Mouse (Mus musculus): ENCODE data around the gene Serac1. TPM values are rescaled to one million over a fixed set of nuclear protein-coding genes. Genes with fewer than 3 reads are reported as not detected.

Serac1 gene
- total RNA-seq (2021), result 1 to 10 TPM; 6.5 to 7.3 TPM
- long read RNA-seq, experiment 1, full-length matches to known transcripts, result 10 of 16 reads
- long read RNA-seq, experiment 1, partial matches to known transcripts, result 0 of 16 reads
- long read RNA-seq, experiment 1, other reads (novel, unspliced or antisense), result 6 of 16 reads
- long read RNA-seq, experiment 2, full-length matches to known transcripts, result 8 of 11 reads
- long read RNA-seq, experiment 2, partial matches to known transcripts, result 0 of 11 reads
- long read RNA-seq, experiment 2, other reads (novel, unspliced or antisense), result 3 of 11 reads

DNA sequence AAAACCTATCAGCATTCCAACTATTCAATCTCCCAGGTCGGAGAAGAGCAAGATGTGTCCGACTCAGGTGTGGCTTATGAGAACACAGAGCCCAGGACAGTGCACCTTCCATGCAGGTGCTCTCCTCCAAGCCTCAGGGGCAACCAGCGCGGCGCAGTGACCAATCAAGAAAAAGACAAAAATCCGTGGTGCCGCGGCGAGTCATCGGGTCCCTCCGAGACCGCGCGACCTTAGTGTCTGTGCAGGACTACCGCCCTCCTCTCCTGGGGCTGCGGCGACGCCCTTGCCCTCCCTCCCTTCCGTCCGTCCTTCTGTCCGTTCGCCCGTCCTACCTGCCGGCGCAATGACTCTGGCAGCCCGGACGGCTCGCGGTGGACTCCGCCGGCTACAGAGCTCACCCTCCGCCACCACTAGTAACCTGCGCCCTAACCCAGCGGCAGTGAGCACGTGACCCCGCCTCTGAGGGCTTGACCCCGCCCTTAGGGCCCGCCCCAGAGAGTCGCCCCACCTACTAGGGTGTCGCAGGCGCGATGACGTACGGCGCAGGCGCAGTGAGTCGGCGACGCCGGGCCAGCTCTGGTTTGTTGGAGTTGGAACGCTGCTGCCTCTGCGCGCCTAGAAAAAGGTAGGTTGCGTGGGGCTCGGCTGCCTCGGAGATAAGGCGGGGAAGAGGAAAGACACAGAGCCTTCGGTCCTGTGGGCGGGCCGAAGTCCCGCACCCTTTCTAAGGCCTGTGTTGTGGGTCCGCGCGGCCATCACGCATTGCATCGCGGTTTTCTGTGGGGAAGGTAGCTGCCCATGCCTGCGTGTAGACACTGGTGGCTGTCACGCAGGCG is at the start of gene Serac1, which contains the start of gene Gtf2h5:
Gene Serac1, minus strand, starts transcription at position 455 of the 836 bp plus-strand sequence.
Gene Gtf2h5, plus strand, starts transcription at position 500 of the 836 bp plus-strand sequence.
- intact Hi-C loops (cut with DNase I), result no loop called here
- H3K4me3 ChIP-seq, result peak within 1 kb of the TSS; percentile 75
- peak; percentile 99 for DNase-seq
- no peak for TF ChIP-seq CTCF (IDR thresholded peaks at IDR 0.05)
- H3K27ac ChIP-seq, result peak within 1 kb of the TSS; percentile 95

DNA sequence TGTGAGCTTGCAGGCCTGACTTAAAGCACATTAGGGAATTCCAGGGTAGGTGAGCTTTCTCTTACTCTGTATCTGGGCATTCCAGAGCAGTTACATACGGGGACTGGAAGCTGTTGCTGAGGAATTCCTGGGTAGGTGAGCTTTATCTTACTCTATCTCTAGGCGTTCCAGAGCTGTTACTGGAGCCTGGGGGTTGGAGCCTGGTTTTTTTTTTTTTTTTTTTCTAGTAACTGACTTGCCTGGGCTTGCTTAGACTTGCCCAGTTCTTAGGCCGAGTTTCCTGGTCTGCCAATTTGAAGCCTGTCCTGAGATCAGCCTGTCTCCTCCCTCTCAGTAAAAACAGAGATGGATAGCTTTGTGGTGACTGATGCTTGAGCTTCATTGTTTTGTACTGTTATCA is 48.5 kb upstream of the Serac1 start:
- no peak for TF ChIP-seq CTCF (IDR thresholded peaks at IDR 0.05)
- Histone ChIP-seq H3K4me3 (no peak overlapping the region), H3K27ac (no peak overlapping the region)
- intact Hi-C loops (cut with DNase I), result no loop called here
- DNase-seq, result no peak

DNA sequence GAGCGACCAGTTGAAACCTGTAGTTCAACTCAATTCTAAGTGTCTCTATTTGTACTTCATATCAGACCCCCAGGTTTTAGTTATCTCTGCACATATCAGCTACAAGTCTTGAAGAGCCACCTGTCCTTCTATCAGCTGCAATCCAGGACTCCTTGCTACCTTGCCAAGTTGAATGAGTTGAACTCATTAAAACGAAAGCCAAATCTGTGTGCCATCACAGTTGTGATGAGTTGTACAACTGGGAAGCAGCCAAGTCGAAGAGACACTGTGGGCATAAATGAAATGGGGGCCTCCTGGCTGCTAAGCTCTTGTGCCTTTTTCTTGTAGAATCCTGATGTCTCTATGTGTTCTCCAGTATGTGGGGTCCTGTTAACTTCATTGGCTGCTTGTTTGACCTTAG is 45.9 kb upstream of the Serac1 start:
- H3K27ac ChIP-seq, result no peak overlapping the region
- no peak for DNase-seq
- intact Hi-C loops (cut with DNase I), result no loop called here
- TF ChIP-seq CTCF (IDR thresholded peaks at IDR 0.05), result no peak
- no peak overlapping the region for H3K4me3 ChIP-seq

DNA sequence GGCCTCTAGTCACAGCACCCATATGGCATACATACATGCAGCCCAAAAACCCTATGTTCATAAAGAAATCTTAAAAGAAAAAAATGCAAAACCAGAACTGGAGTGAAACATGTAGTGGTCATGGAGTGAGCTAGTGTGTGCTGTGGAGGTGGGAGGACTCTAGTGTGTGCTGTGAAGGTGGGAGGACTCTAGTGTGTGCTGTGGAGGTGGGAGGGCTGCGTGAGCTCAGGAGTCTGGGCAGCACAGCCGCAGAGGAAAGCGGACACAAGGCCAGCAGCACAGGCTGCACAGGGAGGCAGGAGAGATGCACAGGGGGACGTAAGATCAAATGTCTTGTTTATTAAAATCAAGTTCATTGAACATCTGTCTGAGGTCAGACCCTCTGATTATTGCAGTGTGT is 44.2 kb upstream of the Serac1 start:
- no peak overlapping the region for H3K27ac ChIP-seq
- intact Hi-C loops (cut with DNase I), result no loop called here
- no peak overlapping the region for H3K4me3 ChIP-seq
- DNase-seq, result no peak
- TF ChIP-seq CTCF (IDR thresholded peaks at IDR 0.05), result no peak

DNA sequence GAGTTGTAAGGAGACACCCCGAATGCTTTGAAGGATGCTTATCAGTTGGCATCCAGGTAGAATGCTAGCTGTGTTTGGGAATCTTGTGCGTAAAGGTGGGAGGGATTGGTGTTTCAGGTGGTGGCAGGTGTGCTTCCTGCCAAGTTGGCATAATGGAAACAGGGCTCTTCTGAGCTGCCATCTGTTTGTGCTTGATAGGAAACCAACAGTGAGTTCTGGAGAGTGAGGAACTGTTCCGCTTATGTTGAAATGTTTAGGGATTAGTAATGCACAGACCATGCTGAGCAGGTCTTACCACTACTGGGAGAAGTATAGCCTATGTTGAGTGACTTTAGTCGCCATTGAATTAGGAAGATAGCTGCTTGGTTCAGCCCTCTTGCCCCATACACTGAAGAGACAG is 39.3 kb upstream of the Serac1 start:
- intact Hi-C loops (cut with DNase I), result no loop called here
- Histone ChIP-seq H3K4me3 (no peak overlapping the region), H3K27ac (no peak overlapping the region)
- no peak for TF ChIP-seq CTCF (IDR thresholded peaks at IDR 0.05)
- no peak for DNase-seq

DNA sequence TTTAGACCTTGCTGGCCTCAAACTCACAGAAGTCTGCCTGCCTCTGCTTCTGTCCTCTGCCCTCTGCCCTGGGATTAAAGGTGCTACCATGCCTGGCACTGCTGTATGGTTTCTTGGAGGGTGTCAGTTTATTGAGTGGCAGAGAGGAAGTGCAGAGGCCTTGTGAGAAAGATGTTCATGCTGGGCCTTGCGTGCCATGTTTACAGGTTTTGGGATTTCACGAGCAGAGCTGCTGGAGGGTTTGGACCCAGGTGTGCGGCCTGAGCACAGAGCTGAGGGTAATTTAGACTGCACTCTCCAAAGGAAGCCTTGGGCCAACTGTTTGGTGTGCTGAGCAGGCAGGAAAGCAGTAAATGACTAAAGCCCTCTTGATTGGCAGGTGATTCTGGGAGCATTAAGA is 38.4 kb upstream of the Serac1 start:
- no peak for TF ChIP-seq CTCF (IDR thresholded peaks at IDR 0.05)
- Histone ChIP-seq H3K27ac (no peak overlapping the region), H3K4me3 (no peak overlapping the region)
- DNase-seq, result no peak
- intact Hi-C loops (cut with DNase I), result no loop called here

DNA sequence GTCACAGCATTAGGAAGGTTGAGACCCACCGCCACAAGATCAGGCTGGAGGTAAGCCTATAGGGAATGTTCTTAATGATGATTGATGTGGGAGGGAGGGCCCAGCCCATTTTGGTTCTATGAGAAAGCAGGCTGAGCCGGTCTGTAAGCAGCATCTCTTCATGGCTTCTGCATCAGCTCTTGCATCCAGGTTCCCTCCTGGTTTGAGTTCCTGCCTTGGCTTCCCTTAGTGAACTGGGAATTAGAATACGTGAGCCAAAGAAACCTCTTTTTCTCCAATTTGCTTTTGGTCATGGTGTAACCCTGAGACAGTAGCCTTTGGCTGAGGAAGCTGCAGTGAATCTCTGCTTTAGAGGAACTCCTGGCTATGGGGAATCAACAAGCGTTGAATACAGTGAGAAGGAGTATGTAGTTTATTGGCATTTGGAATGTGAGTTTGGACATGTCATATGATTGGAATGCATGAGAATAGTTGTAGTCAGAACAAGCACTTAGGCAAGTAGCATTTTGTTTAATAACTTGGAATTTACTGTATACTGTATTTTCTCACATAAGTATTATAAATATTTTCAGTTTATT is 37.7 kb upstream of the Serac1 start:
- Histone ChIP-seq H3K4me3 (no peak overlapping the region), H3K27ac (no peak overlapping the region)
- no peak for DNase-seq
- intact Hi-C loops (cut with DNase I), result no loop called here
- no peak for TF ChIP-seq CTCF (IDR thresholded peaks at IDR 0.05)

DNA sequence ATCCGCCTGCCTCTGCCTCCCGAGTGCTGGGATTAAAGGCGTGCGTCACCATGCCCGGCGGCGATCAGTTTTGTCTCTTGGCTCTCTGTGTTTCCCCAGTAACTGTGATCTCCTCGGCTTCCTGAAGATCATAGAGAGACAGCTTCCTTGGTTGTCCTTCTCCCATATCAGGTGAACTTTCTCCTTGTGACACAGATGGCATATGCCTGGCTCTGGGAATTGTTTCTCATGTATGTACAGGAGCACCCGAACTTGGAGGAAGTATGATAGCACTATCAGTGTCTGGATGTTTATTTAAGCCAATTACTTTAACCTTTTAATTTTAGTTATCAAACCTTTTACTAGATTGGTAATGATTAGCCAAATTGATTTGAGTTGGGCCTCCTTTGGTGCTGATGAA is 35.5 kb upstream of the Serac1 start:
- Histone ChIP-seq H3K4me3 (no peak overlapping the region), H3K27ac (no peak overlapping the region)
- intact Hi-C loops (cut with DNase I), result no loop called here
- DNase-seq, result no peak
- TF ChIP-seq CTCF (IDR thresholded peaks at IDR 0.05), result no peak

DNA sequence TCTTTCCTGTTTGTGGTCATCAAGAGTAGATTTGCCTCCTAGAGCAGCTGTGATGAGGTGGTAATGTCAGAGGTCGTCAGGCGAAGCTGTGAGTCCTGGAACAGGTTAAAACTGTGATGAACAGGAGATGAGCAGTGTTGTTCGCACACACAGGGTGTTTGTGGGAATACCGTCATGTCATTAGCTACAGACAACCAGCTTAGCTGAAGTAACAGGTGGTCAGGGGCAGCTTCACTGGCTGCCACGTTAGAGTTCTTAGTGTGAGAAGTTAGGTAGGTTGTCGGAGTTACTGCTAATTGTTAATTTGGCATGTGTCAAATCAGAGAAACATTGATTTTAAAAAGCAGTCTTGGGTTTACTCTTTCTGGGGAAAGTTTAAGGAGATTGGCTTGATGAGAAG is 34.1 kb upstream of the Serac1 start:
- no peak overlapping the region for H3K4me3 ChIP-seq
- intact Hi-C loops (cut with DNase I), result no loop called here
- DNase-seq, result no peak
- no peak for TF ChIP-seq CTCF (IDR thresholded peaks at IDR 0.05)
- no peak overlapping the region for H3K27ac ChIP-seq

DNA sequence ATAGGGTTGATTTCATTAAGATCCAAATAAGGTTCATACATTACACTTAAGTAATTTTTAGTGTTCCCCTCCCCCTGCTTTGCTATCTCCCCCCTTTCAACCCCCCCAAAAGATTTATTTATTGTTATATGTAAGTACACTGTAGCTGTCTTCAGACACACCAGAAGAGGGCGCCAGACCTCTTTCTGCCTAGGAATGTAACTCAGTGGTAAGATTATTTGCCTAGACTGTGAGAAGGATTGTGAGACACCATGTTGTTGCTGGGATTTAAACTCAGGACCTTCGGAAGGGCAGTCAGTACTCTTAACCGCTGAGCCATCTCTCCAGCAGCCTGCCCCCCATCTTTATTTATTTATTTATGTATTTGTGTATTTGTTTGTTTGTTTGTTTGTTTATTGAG is 31.4 kb upstream of the Serac1 start:
- H3K27ac ChIP-seq, result no peak overlapping the region
- TF ChIP-seq CTCF (IDR thresholded peaks at IDR 0.05), result peak; percentile 55
- H3K4me3 ChIP-seq, result no peak overlapping the region
- no peak for DNase-seq
- intact Hi-C loops (cut with DNase I), result no loop called here

DNA sequence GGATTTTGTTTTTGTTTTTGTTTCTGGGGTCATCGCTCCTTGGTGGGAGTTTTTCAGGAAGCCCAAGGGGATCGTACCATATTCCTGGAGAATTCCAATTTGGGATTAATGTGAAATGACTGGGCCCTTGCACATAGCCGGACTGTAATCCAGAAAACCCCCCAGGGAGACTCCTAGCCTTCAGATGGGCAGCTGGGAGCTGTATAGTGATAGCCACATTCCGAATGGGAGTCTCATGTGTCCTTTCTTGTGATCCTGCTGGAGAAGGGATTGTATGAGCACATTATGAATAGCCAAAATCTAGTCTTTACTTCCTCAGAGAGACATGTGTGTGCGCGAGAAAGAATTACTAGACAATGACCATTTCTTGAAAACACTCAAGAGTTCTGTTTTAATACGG is 28.6 kb upstream of the Serac1 start:
- intact Hi-C loops (cut with DNase I), result loop anchor here (5.0 kb wide), 2 partner anchors 34 to 54 kb away; no protein-coding TSS in a partner anchor
- TF ChIP-seq CTCF (IDR thresholded peaks at IDR 0.05), result no peak

DNA sequence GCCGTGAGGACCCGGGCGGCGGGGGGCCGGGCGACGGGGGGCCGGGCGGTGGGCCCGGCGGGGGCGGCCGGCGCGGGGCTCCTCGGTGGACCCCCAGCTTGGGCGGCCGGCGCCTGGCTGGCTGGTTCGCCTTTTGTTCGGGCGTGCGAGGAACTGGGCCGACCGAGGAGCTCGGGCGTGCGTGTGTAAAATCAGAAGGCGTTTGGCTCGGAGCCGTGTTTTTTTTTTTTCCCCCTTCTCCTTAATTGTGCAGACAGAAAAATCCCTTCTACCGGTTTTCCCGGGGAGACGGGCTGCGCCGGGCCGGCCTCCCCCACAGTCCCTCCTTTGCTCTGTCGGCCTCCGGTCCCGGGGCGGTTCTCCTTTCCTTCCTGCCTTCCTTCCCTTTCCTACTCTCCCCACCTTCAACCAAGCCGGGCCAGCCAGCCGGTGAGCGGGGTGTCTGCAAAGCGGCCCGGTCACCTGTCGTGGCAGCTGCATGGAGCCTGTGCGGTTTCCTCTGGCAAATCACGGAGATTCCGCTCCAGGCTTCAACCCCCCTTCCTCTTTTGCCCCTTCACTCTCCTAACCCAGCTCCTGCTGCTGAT is 27.6 kb upstream of the Serac1 start:
- no peak for TF ChIP-seq CTCF (IDR thresholded peaks at IDR 0.05)

More for the DNA sequence above, 28.6 kb upstream of the Serac1 start:
- H3K4me3 ChIP-seq, result peak overlapping the region; percentile 91
- no peak for DNase-seq
- peak overlapping the region; percentile 96 for H3K27ac ChIP-seq

More for the DNA sequence above, 27.6 kb upstream of the Serac1 start:
- Histone ChIP-seq H3K4me3 (peak overlapping the region; percentile 91), H3K27ac (peak overlapping the region; percentile 96)
- intact Hi-C loops (cut with DNase I), result loop anchor here (5.0 kb wide), 2 partner anchors 35 to 55 kb away; no protein-coding TSS in a partner anchor
- peak; percentile 78 for DNase-seq

All from gastrocnemius, adult 2 months (tissue).